Mouse (Mus musculus) spleen, adult 2 months (tissue): ENCODE measurements around the gene Mylk.

ENCODE experiments used
- CTCF ChIP-seq: fragments of 200-500 bp; IDR thresholded peaks from 2 replicates; pipeline ENCODE4 v1.5.1; 2011; ENCODE audit warnings: mild to moderate bottlenecking, inconsistent platforms; ENCODE audit not compliant: insufficient read depth, insufficient read length, insufficient replicate concordance; ENCODE audit errors: extremely low read depth
- POLR2A ChIP-seq: fragments of 200-500 bp; IDR thresholded peaks from 2 replicates; pipeline ENCODE4 v1.6.1; 2011; ENCODE audit warnings: low read depth, low read length, inconsistent platforms

- no peak for TF ChIP-seq CTCF
- TF ChIP-seq POLR2A, result no peak
Observed at GRCm38 (mm10) chr16:34930110-34930509, 185.1 kb downstream of the Mylk start.
